Mouse (Mus musculus): ENCODE measurements around the gene Cstad.

The Cstad gene

DNA sequence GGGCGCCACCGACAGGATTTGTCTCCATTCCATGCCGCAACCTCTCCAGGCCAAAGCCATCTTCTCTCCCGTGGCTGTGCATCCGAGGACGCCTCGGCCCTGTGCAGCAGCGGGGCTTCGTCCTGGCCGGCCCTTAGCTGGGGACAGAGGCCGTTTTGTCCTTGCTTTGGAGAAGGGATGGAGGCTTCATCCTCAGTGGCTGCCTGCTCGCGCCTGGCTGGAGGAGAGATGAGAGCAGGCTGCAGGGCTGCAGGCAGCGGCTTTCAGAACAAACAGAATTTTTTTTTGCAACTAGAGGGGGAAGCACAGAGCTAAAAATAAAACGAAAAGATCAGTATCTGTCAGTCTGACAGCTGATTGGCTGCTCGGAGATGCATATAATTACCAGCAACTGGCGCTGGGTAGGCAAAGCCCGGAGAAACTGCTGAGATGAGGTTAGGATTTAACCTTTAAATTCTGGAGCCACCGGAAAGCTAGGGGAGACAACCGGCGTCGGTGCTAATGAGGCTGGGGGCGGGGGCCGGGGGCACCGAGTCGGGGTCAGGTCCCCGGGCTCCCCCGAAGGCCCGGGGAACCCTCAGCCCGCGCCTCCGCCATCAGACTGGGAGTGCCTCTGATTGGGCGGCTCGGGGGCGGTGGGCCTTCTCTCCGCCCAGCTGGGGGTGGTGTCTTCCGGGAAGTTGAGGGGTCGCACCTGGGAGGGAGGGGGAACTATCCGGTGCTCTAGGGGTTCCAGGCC is at the start of gene Cstad:
Gene Cstad, plus strand, starts transcription at position 400 of the 739 bp plus-strand sequence.
- in situ Hi-C loops (cut with MseI, MboI) = no loop called here

- in situ Hi-C loops (cut with MseI, MboI) = no loop called here
Observed at GRCm38 (mm10) chr2:30545706-30546105, 49.1 kb upstream of the Cstad start.

- in situ Hi-C loops (cut with MseI, MboI) = no loop called here
Observed at GRCm38 (mm10) chr2:30546219-30546618, 48.6 kb upstream of the Cstad start.

DNA sequence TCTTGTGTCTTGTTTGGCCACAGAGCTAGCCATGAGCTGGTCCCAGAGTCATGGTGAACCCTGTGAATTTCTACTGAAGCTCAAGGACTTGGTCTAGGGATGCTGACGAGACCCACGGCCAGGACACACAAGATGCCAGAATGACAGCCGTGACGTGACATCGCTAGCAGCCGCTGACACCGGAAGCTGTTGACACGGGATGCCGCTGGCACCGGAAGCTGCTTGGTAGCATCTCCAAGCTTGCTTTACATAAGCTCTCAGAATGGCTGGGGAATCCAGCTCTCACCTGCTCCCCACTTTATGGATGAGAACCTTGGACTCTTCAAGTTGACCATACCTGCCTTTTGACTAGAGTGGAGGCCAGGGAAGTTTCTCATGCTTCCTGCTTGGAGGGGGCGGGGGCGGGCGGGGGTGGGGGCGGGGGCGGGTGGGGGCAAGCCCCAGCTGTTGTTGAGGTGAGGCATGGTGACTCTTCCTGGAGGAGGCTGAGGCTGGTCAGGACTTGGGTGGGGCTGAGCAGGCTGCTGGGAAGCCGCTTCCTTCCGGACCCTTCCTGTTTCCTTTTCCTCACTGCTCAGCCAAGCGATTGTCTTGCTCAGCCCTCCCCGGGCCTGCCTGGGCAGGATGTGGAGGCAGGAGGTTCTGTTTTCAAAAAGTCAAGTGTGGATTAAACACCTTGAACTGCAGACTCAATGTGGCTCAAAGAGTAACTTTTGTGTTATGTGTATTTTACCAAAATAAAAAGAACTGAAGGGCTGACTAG is 47.2 kb upstream of the Cstad start:
- in situ Hi-C loops (cut with MseI, MboI) = no loop called here

DNA sequence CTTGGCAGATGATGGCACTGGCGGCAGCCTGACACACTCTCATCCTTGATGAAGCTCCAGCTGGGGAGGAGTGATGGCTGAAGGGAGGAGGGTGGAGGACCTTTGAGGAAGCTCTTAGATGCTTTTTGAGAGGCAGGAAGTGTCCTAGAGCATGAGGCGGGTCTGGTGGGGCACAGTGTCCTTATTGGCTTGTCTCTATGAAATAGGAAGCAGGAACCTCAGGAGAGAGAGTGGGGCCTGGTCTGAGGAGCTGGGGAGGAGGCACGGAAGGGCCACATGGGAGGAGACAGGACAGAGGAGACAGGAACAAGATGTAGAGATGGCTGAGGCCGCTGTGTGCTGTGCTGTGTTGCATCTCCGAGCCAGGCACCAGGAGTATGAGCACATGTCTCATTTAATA is 43.3 kb upstream of the Cstad start:
- in situ Hi-C loops (cut with MseI, MboI) = no loop called here

GRCm38 (mm10) chr2:30553851-30554540 is 40.8 kb upstream of the Cstad start:
- in situ Hi-C loops (cut with MseI, MboI) = no loop called here

- in situ Hi-C loops (cut with MseI, MboI) = no loop called here
Observed at GRCm38 (mm10) chr2:30555257-30555656, 39.6 kb upstream of the Cstad start.

GRCm38 (mm10) chr2:30556495-30556894 is 38.3 kb upstream of the Cstad start:
- in situ Hi-C loops (cut with MseI, MboI) = no loop called here

DNA sequence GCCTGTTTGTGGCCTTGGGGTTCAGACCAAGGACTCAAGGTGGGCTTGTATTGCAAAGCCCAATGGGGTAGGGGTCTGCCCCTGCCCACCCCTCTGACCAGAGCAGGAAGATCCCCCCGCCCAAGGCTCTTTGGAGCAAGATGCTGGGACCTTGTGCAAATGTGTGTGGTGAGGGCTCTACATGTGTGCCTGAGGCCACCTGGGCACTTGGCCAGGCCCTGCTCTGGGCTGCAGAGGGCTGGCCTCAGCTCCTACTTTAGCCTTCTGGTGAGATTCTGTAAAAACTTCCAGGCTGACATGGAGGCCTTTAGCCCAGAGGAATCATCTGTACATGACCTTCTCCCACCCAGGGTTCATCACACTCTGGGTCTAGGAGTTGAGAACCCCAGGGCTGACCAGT is 35.3 kb upstream of the Cstad start:
- in situ Hi-C loops (cut with MseI, MboI) = no loop called here

GRCm38 (mm10) chr2:30562553-30562952 is 32.3 kb upstream of the Cstad start:
- in situ Hi-C loops (cut with MseI, MboI) = no loop called here

DNA sequence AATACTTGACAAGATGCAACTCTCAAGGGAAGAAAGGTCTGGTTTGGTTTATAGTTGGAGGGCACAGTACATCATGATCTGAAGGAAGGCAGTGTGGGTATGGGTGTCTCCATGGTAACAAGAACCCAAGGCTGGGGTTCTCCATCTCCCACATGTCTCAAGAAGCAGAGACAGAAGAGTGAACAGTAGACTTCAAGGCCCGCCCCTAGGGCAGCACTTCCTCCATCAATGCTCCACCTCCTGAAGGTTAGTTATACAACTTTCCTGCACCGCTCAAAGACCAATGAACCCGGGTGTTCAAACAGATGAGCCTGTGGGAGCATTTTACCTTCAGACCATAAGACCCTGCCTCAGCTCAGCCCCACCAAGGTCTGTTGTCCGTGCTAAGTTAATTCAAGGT is 23.2 kb upstream of the Cstad start:
- in situ Hi-C loops (cut with MseI, MboI) = no loop called here

DNA sequence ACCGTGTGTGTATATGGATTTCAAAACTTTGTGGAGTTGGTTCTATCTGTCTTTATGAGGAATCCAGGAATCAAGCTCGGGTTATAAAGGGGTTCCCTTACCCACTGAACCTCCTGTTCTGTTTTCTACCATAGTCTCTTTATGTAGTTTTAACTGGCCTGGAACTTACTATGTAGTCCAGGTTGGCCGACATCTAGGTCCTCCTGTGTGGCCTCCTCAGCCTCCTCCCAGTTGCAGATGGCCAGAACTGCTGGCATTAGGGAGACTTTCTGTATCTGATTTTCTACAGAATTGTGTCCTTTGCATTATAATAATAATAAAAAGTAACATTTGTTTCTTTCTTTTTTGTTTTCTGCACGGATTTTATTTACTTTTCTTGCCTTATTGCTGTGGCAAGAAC is 21.3 kb upstream of the Cstad start:
- in situ Hi-C loops (cut with MseI, MboI) = no loop called here

DNA sequence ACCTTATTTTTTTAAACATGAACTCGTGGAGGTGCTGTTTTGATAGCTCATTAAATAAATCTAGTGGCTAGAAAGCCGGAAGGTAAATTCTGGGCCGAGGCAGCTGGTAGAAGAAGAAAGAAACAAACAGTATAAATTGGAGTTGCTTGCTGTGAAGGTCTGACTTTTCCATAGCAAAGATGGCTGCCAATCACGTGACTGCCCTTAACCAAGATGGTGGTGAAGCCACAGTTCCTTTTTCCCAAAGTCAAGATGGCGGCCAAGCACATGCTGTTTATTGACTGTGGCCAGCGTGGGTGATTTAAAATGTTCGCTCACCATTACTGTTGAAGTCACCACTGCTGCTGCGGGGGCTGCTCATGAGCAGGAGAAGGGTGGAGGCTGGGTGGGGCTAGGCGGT is 17.8 kb upstream of the Cstad start:
- in situ Hi-C loops (cut with MseI, MboI) = no loop called here

DNA sequence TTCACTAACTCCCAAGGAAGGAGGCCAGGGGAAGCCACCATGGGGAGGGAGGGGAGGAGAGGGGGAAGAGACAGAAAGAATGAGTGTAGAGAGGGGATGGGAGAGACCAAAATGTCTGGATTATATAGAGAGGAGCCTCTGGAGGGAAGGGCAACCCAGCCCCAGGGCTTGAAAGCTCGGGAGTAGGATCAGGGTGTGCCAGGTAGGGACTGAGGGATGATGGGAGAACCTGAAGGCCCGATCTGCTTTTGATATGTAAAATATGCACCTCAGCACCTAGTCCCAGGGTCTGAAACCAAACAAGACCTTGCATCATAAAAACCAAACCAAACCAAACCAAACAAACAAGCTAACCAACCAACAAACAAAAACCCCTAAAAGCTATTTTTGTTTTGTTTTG is 16.8 kb upstream of the Cstad start:
- in situ Hi-C loops (cut with MseI, MboI) = no loop called here

GRCm38 (mm10) chr2:30587161-30587560 is 7.7 kb upstream of the Cstad start:
- in situ Hi-C loops (cut with MseI, MboI) = no loop called here

GRCm38 (mm10) chr2:30587671-30588070 is 7.2 kb upstream of the Cstad start:
- in situ Hi-C loops (cut with MseI, MboI) = no loop called here

DNA sequence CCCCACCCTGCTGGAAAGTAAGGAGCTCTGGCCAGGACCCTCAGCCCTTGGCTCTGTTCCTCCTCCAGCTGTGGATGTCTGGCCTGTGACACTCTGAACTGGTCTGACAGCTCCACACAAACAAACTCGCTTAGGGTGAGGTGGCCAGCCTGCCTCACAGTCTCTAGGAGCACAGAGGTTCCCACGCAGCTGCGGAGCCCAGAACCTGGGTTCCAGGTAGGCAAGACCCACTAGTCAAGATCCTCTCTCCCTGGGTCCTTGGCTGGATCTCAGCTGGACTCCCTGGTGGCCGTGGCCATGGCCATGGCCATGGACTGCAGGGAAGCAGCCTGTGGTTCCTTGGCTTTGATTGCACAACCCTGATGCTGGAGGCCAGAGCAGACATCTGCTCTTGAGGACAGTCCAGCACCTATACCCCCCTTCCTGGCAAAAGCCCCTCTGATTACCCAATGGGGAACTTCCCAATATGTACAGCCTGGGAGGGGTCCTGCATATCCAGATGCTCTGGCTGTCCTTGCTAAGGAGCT is 5.8 kb upstream of the Cstad start:
- in situ Hi-C loops (cut with MseI, MboI) = no loop called here

DNA sequence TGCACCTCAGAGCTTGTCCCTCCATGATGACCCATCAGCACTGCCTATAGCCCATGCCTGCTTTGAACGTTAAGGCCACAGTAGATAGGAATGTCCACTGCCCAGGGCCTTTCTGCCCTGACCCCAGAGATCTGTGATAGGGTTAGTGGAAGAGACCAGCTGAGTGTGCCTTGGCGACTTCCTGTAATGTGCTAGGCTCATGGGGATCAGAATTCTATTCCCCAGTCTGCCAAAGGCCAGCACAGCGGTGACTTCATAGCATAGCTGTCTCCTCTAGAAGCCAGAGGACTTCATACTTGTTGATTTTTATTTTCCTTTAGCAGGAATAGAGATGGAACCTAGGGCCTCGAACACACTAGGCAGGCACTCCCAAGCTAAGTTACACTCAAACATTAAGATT is 5.1 kb upstream of the Cstad start:
- in situ Hi-C loops (cut with MseI, MboI) = no loop called here

GRCm38 (mm10) chr2:30590909-30591308 is 3.9 kb upstream of the Cstad start:
- in situ Hi-C loops (cut with MseI, MboI) = no loop called here

DNA sequence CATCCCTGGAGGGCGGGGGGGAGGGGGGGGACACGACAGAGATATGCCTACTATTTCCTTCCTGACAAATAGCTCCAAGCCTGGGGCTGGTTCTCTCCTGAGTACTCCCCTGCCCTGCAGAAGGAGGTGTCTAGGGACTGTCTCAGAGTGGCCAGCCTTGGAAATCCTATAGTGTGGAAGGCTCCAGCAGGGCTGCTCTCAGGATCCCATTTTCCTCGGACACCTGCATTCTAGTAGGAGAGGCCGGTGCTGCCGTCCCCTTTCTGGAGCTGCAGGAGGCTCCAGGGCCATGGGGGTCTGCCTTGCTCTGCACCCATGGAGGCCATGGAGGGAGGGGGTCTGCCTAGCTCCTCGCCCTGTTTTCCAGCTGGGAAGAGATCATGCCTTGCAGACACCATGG is 2.4 kb upstream of the Cstad start:
- in situ Hi-C loops (cut with MseI, MboI) = no loop called here

- in situ Hi-C loops (cut with MseI, MboI) = no loop called here
Observed at GRCm38 (mm10) chr2:30592951-30593350, 1.9 kb upstream of the Cstad start.

- in situ Hi-C loops (cut with MseI, MboI) = no loop called here
Observed at GRCm38 (mm10) chr2:30593636-30594310, 1.1 kb upstream of the Cstad start.

Measured in mouse trophoblast stem cell (cell line).